Mouse (Mus musculus) intestine, postnatal 0 days (tissue): ENCODE data around the gene Lrrc74a. TPM values are rescaled to one million over a fixed set of nuclear protein-coding genes. Genes with fewer than 3 reads are reported as not detected.
A peak's percentile ranks its signal among the peaks of the same experiment; 100 is the strongest.

ENCODE experiments used
- ATAC-seq: fragments of 200-750 bp; cut with Nextera tagmentation; 2 replicates; pipeline ENCODE4 v1.8.0; 2017; ENCODE audit warnings: mild to moderate bottlenecking, moderate TSS enrichment, moderate library complexity
- H3K27ac ChIP-seq: fragments of 300-500 bp; sonication (generic); 2 replicates; pipeline ENCODE4 v1.5.1; 2014; ENCODE audit warnings: mild to moderate bottlenecking, low read depth, low read length, moderate library complexity
- H3K27me3 ChIP-seq: fragments of 300-500 bp; sonication (generic); replicated peaks from 2 replicates; pipeline ENCODE4 v1.6.1; 2014; ENCODE audit warnings: low read length, mixed read lengths; ENCODE audit not compliant: control insufficient read depth, insufficient read depth
- H3K36me3 ChIP-seq: fragments of 300-500 bp; sonication (generic); 2 replicates; pipeline ENCODE4 v1.6.1; 2014; ENCODE audit warnings: mild to moderate bottlenecking, moderate library complexity; ENCODE audit not compliant: control insufficient read depth, insufficient read depth
- H3K4me1 ChIP-seq: fragments of 300-500 bp; sonication (generic); replicated peaks from 2 replicates; pipeline ENCODE4 v1.6.1; 2014; ENCODE audit warnings: antibody characterized with exemption, low read length, mixed read lengths; ENCODE audit not compliant: control insufficient read depth, insufficient read depth
- H3K4me2 ChIP-seq: fragments of 300-500 bp; sonication (generic); replicated peaks from 2 replicates; pipeline ENCODE4 v1.6.1; 2014; ENCODE audit warnings: low read depth, mild to moderate bottlenecking, moderate library complexity
- H3K4me3 ChIP-seq: fragments of 300-500 bp; sonication (generic); 2 replicates; pipeline ENCODE4 v1.5.1; 2014; ENCODE audit warnings: low read depth, low read length
- H3K9ac ChIP-seq: fragments of 300-500 bp; sonication (generic); 2 replicates; pipeline ENCODE4 v1.6.1; 2014; ENCODE audit warnings: mild to moderate bottlenecking, low read depth, low read length
- H3K9me3 ChIP-seq: fragments of 300-500 bp; sonication (generic); 2 replicates; pipeline ENCODE4 v1.6.1; 2016; ENCODE audit warnings: mixed run types; ENCODE audit not compliant: control insufficient read depth
- CTCF ChIP-seq: sonication (generic); IDR thresholded peaks from 2 replicates; pipeline ENCODE4 v1.5.1; 2016; ENCODE audit warnings: low read depth, mild to moderate bottlenecking, control low read depth, antibody characterized with exemption, moderate library complexity
- WGBS: fragments of 180-500 bp; shearing (Covaris S2); extraction: QIAGEN DNeasy Blood & Tissue Kit; methylation state at CpG from one replicate; pipeline ENCODE4 v1.1.7; 2014; 5-methylcytosine and 5-hydroxymethylcytosine counted together
- polyA plus RNA-seq: library from polyadenylated mRNA; unstranded; fragments of >200 nt; fragmentation: Nextera tagmentation; extraction: Ambion mirVana; gene quantifications from 2 replicates; pipeline ENCODE4 v1.2.1, GENCODE M21; 2015

Lrrc74a gene
- polyA plus RNA-seq, 1 experiment from 2014 or later = not detected

- Histone ChIP-seq H3K27me3 (no peaks in the 10 kb centered on the region), H3K9me3 (no peaks in the 10 kb centered on the region), H3K27ac (no peak overlapping the region), H3K36me3 (no peaks in the 10 kb centered on the region), H3K4me3 (no peak overlapping the region), H3K9ac (no peak overlapping the region), H3K4me2 (no peak overlapping the region), H3K4me1 (0 out of 2 replicates have a peak, but pooled peaks cover 2% of the 10 kb centered on the region)
- 4% methylated on average over 4 of the region's 4 CpGs for WGBS
- peak; percentile 100 for TF ChIP-seq CTCF
- ATAC-seq = peak; percentile 50; the same call in 1 of the 2 replicates
These were observed 61.7 kb downstream of the Lrrc74a start for GRCm38 (mm10) chr12:86795838-86796232.

DNA sequence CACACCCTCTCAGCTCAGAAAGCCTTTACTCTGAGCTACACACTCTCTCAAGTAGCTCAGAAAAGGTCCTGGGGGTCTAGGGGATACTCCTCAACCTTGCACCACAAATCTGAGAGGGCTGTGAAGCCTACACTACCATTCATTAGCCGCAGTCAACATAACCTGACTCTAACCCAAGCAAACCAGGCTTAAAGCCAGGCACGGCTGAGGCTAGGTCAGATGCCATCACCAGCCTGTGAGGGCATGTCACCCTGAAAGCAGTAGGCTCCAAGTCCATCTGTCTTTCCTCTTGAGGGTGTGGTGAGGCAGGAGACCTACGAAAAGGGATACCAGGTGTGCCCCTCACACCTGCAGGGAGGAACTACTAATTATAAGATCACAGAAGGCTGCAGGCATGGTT lies 62.2 kb downstream of the Lrrc74a start:
- no peak overlapping the region for H3K4me2 ChIP-seq
- no peak for TF ChIP-seq CTCF
- no peaks in the 10 kb centered on the region for H3K9me3 ChIP-seq
- H3K4me3 ChIP-seq = no peak overlapping the region
- H3K4me1 ChIP-seq = 0 out of 2 replicates have a peak, but pooled peaks cover 2% of the 10 kb centered on the region
- no peak overlapping the region for H3K9ac ChIP-seq
- H3K27me3 ChIP-seq = no peaks in the 10 kb centered on the region
- H3K27ac ChIP-seq = no peak overlapping the region
- 73% methylated on average over 3 of the region's 3 CpGs for WGBS
- no peaks in the 10 kb centered on the region for H3K36me3 ChIP-seq
- ATAC-seq = no peak

DNA sequence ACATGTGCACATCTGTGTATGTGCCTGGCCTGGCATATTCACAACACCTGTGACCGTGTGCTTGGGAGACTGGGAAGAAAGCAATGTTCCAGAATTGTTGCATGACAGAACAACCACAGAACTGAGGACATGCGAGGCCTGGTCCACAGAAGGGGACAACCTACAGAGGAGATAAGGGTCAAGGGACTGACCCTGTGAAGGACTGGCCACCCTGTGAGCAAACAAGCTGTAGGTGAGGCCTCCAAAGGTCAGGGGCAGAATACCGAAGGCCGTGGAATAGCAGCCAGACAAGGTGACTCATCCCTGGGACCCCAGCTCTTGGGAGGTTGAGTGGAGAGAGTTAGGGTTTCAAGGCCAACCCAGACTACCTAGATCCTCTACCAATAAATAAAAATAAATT lies 63.6 kb downstream of the Lrrc74a start:
- ATAC-seq = no peak
- Histone ChIP-seq H3K9me3 (no peaks in the 10 kb centered on the region), H3K27me3 (no peaks in the 10 kb centered on the region), H3K36me3 (no peaks in the 10 kb centered on the region), H3K4me1 (0 out of 2 replicates have a peak, but pooled peaks cover 10% of the 10 kb centered on the region), H3K27ac (no peak overlapping the region), H3K9ac (no peak overlapping the region), H3K4me2 (no peak overlapping the region), H3K4me3 (no peak overlapping the region)
- no peak for TF ChIP-seq CTCF
- 76% methylated on average over 4 of the region's 4 CpGs for WGBS

DNA sequence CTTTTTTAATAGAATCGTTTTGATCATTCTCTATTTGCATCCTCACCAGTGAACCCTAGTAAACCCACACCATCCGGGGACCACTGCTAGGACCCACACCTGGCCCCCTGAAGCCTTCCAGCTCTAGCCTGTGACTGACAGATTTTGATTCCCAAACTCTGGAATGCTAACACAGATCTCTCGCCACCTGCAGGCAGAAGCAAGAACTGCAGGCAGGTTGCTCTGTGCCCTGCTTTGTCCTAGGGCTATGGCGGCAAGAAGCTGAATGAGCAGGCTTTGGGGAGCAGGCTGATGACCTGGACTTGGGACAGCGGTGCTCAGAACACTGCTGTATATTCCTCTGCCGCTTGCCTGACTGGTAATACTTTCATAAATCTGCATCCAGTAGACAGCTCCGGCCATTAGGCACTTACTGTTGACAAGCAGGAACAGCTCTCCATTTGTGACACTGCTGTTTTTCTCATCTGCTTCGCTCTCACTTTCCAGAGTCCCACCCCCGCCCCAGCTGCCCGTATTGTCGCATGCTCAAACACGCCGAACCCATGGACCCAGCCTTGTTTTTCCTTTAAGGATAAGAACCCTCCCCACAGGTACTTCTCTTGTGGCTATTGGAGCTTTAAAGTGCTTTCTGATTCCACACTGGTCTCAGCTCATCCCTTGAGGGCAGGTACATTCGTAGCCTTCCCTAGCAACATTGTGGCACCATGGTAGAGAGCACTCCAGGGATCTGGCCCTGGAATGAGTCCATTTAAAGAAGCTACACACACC lies 64.8 kb downstream of the Lrrc74a start:
- no peak for ATAC-seq
- 26% methylated on average over 14 of the region's 14 CpGs for WGBS
- TF ChIP-seq CTCF = peak; percentile 95
- Histone ChIP-seq H3K27me3 (no peaks in the 10 kb centered on the region), H3K4me2 (no peak overlapping the region), H3K9ac (no peak overlapping the region), H3K27ac (no peak overlapping the region), H3K36me3 (no peaks in the 10 kb centered on the region), H3K4me3 (no peak overlapping the region), H3K9me3 (no peaks in the 10 kb centered on the region), H3K4me1 (0 out of 2 replicates have a peak, but pooled peaks cover 10% of the 10 kb centered on the region)

DNA sequence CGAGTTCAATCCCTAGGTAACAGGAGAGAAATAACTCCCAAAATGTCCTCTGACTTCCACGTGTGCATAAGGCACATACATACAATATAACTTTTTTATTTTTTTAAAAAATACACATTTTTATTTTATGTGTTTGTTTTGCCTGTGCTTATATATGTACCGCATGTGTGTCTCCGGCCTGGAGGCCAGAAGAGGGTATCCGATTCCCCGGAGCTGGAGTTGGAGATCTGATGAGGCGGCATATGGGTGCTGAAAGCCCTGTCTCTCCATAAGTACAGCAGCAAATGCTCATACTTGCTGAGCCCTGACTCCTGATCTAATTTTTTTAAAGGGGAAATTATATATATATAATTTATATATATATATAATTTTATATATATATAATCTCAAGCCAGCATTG lies 65.6 kb downstream of the Lrrc74a start:
- Histone ChIP-seq H3K4me3 (no peak overlapping the region), H3K36me3 (no peaks in the 10 kb centered on the region), H3K9ac (no peak overlapping the region), H3K4me2 (no peak overlapping the region), H3K27me3 (no peaks in the 10 kb centered on the region), H3K9me3 (no peaks in the 10 kb centered on the region), H3K4me1 (0 out of 2 replicates have a peak, but pooled peaks cover 10% of the 10 kb centered on the region), H3K27ac (no peak overlapping the region)
- no peak for ATAC-seq
- WGBS = 90% methylated on average over 7 of the region's 7 CpGs
- TF ChIP-seq CTCF = no peak

GRCm38 (mm10) chr12:86800336-86800735 lies 66.2 kb downstream of the Lrrc74a start:
- H3K4me1 ChIP-seq = 0 out of 2 replicates have a peak, but pooled peaks cover 10% of the 10 kb centered on the region
- WGBS = 62% methylated on average over 4 of the region's 4 CpGs
- peak overlapping the region; percentile 51; the same call in 1 of the 2 replicates for H3K4me2 ChIP-seq
- peak overlapping the region; percentile 78 for H3K27ac ChIP-seq
- H3K9ac ChIP-seq = peak overlapping the region; percentile 11; the same call in 1 of the 2 replicates
- ATAC-seq = no peak
- H3K9me3 ChIP-seq = no peaks in the 10 kb centered on the region
- H3K27me3 ChIP-seq = no peaks in the 10 kb centered on the region
- H3K36me3 ChIP-seq = no peaks in the 10 kb centered on the region
- TF ChIP-seq CTCF = no peak
- no peak overlapping the region for H3K4me3 ChIP-seq
